Mouse (Mus musculus) lung, postnatal 0 days (tissue): ENCODE data around the gene Prdm16. TPM values are rescaled to one million over a fixed set of nuclear protein-coding genes. Genes with fewer than 3 reads are reported as not detected.

Experiments
- ATAC-seq: fragments of 200-750 bp; cut with Nextera tagmentation; 2 replicates; pipeline ENCODE4 v1.8.0; 2017; ENCODE audit warnings: moderate library complexity
- DNase-seq: peaks from one replicate; pipeline ENCODE4 v3.0.0-alpha.2; 2016; ENCODE audit warnings: low spot score
- H3K27ac ChIP-seq: fragments of 300-500 bp; sonication (generic); 2 replicates; pipeline ENCODE4 v1.5.1; 2014; ENCODE audit warnings: antibody characterized with exemption, mild to moderate bottlenecking, low read length, mixed read lengths
- H3K27me3 ChIP-seq: fragments of 300-500 bp; sonication (generic); replicated peaks from 2 replicates; pipeline ENCODE4 v1.6.1; 2014; ENCODE audit warnings: low read length, mixed read lengths; ENCODE audit not compliant: insufficient read depth
- H3K36me3 ChIP-seq: fragments of 300-500 bp; sonication (generic); 2 replicates; pipeline ENCODE4 v1.6.1; 2014; ENCODE audit warnings: low read length, mixed read lengths; ENCODE audit not compliant: insufficient read depth
- H3K4me1 ChIP-seq: fragments of 300-500 bp; sonication (generic); 2 replicates; pipeline ENCODE4 v1.6.1; 2014; ENCODE audit warnings: antibody characterized with exemption, low read depth, low read length, mixed read lengths; ENCODE audit not compliant: insufficient read depth
- H3K4me2 ChIP-seq: fragments of 300-500 bp; sonication (generic); replicated peaks from 2 replicates; pipeline ENCODE4 v1.6.1; 2014; ENCODE audit warnings: low read depth, mild to moderate bottlenecking, low read length, moderate library complexity, mixed read lengths
- H3K4me3 ChIP-seq: fragments of 300-500 bp; sonication (generic); 2 replicates; pipeline ENCODE4 v1.5.1; 2014; ENCODE audit warnings: low read depth, low read length
- H3K9ac ChIP-seq: fragments of 300-500 bp; sonication (generic); replicated peaks from 2 replicates; pipeline ENCODE4 v1.6.1; 2014; ENCODE audit warnings: low read depth, mild to moderate bottlenecking
- H3K9me3 ChIP-seq: fragments of 300-500 bp; sonication (generic); 2 replicates; pipeline ENCODE4 v1.6.1; 2016; ENCODE audit warnings: low read length, mixed read lengths
- CTCF ChIP-seq: IDR thresholded peaks from 2 replicates; pipeline ENCODE4 v1.5.1; 2016; ENCODE audit warnings: antibody characterized with exemption, mild to moderate bottlenecking
- EP300 ChIP-seq: IDR thresholded peaks from 2 replicates; pipeline ENCODE4 v1.6.1; 2016; ENCODE audit warnings: antibody characterized with exemption, mild to moderate bottlenecking, control low read depth
- WGBS: fragments of 180-500 bp; shearing (Covaris S2); extraction: QIAGEN DNeasy Blood & Tissue Kit; methylation state at CpG from one replicate; pipeline ENCODE4 v1.1.7; 2014; 5-methylcytosine and 5-hydroxymethylcytosine counted together
- polyA plus RNA-seq: library from polyadenylated mRNA; unstranded; fragments of >200 nt; fragmentation: Nextera tagmentation; extraction: Ambion mirVana; gene quantifications from 2 replicates; pipeline ENCODE4 v1.2.1, GENCODE M21; 2015

Prdm16 gene
- polyA plus RNA-seq, 1 experiment from 2014 or later = 15.2 TPM

GRCm38 (mm10) chr4:154590910-154591309, 45.8 kb downstream of the Prdm16 start:
- Histone ChIP-seq H3K4me3 (no peak overlapping the region), H3K9ac (no peak overlapping the region), H3K9me3 (no peaks in the 10 kb centered on the region), H3K27me3 (no peaks in the 10 kb centered on the region), H3K27ac (no peak overlapping the region), H3K4me2 (no peak overlapping the region), H3K36me3 (no peaks in the 10 kb centered on the region), H3K4me1 (peaks cover 20% of the 10 kb centered on the region; the same call in 1 of the 2 replicates)
- ATAC-seq (no peak), DNase-seq (no peak)
- TF ChIP-seq EP300 = no peak
- TF ChIP-seq CTCF = no peak
- 66% methylated on average over 11 of the region's 11 CpGs for WGBS

- H3K4me2 ChIP-seq = no peak overlapping the region
- no peak for DNase-seq
- no peak overlapping the region for H3K4me3 ChIP-seq
- no peaks in the 10 kb centered on the region for H3K36me3 ChIP-seq
- TF ChIP-seq CTCF (no peak), EP300 (no peak)
- H3K4me1 ChIP-seq = peaks cover 26% of the 10 kb centered on the region
- no peaks in the 10 kb centered on the region for H3K9me3 ChIP-seq
- peak overlapping the region; percentile 8 for H3K27ac ChIP-seq
- no peaks in the 10 kb centered on the region for H3K27me3 ChIP-seq
- no peak overlapping the region for H3K9ac ChIP-seq
- ATAC-seq = no peak
- WGBS = 63% methylated on average over 11 of the region's 11 CpGs
Measured at GRCm38 (mm10) chr4:154586334-154586733, 50.3 kb downstream of the Prdm16 start.

GRCm38 (mm10) chr4:154585779-154586178, 50.9 kb downstream of the Prdm16 start:
- peaks cover 26% of the 10 kb centered on the region for H3K4me1 ChIP-seq
- peak; percentile 70 for ATAC-seq
- peak; percentile 79 for DNase-seq
- peak overlapping the region; percentile 74; the same call in 1 of the 2 replicates for H3K27ac ChIP-seq
- H3K4me3 ChIP-seq = no peak overlapping the region
- no peaks in the 10 kb centered on the region for H3K27me3 ChIP-seq
- H3K36me3 ChIP-seq = no peaks in the 10 kb centered on the region
- no peak overlapping the region for H3K9ac ChIP-seq
- H3K9me3 ChIP-seq = no peaks in the 10 kb centered on the region
- TF ChIP-seq CTCF = no peak
- peak; percentile 69 for TF ChIP-seq EP300
- H3K4me2 ChIP-seq = no peak overlapping the region
- 58% methylated on average over 14 of the region's 14 CpGs for WGBS

GRCm38 (mm10) chr4:154583712-154584111, 53.0 kb downstream of the Prdm16 start:
- Histone ChIP-seq H3K4me3 (no peak overlapping the region), H3K27ac (no peak overlapping the region), H3K36me3 (no peaks in the 10 kb centered on the region), H3K4me2 (no peak overlapping the region), H3K27me3 (no peaks in the 10 kb centered on the region), H3K9ac (no peak overlapping the region), H3K9me3 (no peaks in the 10 kb centered on the region), H3K4me1 (peaks cover 26% of the 10 kb centered on the region)
- peak; percentile 33 for DNase-seq
- 78% methylated on average over 13 of the region's 13 CpGs for WGBS
- TF ChIP-seq EP300 (no peak), CTCF (no peak)
- no peak for ATAC-seq

- Histone ChIP-seq H3K9ac (no peak overlapping the region), H3K4me2 (no peak overlapping the region), H3K4me1 (peaks cover 23% of the 10 kb centered on the region), H3K4me3 (no peak overlapping the region), H3K36me3 (no peaks in the 10 kb centered on the region), H3K27me3 (no peaks in the 10 kb centered on the region), H3K27ac (no peak overlapping the region), H3K9me3 (no peaks in the 10 kb centered on the region)
- no peak for TF ChIP-seq EP300
- no peak for TF ChIP-seq CTCF
- ATAC-seq = no peak
- DNase-seq = no peak
- WGBS = 87% methylated on average over 21 of the region's 21 CpGs
Measured at GRCm38 (mm10) chr4:154582607-154583236, 54.0 kb downstream of the Prdm16 start.

- TF ChIP-seq EP300 = no peak
- TF ChIP-seq CTCF = no peak
Measured at GRCm38 (mm10) chr4:154581261-154581886, 55.3 kb downstream of the Prdm16 start.

More at GRCm38 (mm10) chr4:154581261-154581886, 55.3 kb downstream of the Prdm16 start:
- peaks cover 11% of the 10 kb centered on the region for H3K4me1 ChIP-seq
- H3K4me2 ChIP-seq = no peak overlapping the region
- H3K9ac ChIP-seq = no peak overlapping the region
- no peaks in the 10 kb centered on the region for H3K27me3 ChIP-seq
- DNase-seq (peak; percentile 25), ATAC-seq (no peak)
- H3K36me3 ChIP-seq = no peaks in the 10 kb centered on the region
- WGBS = 48% methylated on average over 16 of the region's 16 CpGs
- no peak overlapping the region for H3K27ac ChIP-seq
- H3K4me3 ChIP-seq = no peak overlapping the region
- H3K9me3 ChIP-seq = no peaks in the 10 kb centered on the region
